Mouse (Mus musculus): ENCODE results near the gene Batf3. TPM values are rescaled to one million over a fixed set of nuclear protein-coding genes. Genes with fewer than 3 reads are reported as not detected.
A peak's percentile ranks its signal among the peaks of the same experiment; 100 is the strongest.

Gene Batf3
- polyA plus RNA-seq, 1 experiment from 2014 or later: 3.0 TPM

DNA sequence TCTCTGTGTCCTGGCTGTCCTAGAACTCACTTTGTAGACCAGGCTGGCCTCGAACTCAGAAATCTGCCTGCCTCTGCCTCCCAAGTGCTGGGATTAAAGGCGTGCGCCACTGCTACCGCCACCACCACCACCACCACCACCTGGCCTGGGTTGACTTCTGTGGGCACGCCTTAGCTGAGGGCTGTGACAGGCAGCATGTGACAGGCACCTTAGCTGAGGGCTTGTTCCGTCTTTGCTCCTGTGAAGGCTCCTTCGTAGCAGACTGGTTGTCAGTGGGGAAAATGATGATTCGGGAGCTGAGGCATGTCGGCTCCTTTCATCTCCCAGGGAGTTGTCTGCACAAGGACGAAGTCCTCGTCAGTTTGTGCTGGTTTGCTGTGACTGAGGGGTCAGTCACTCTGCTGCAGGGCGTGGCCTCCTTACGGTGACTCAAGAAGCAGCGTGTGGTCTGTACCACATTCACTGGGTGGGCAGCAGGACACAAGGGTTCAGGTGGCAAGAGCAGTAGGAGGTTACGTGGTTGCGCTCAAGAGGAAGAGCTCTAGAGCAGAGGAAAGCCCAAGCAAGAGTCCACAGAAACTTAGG lies 25.2 kb upstream of the Batf3 start:
- WGBS (ENCODE audit: missing documents): 73% methylated on average over 16 of the region's 16 CpGs
- Histone ChIP-seq H3K4me3 (ENCODE audit: inconsistent target) (no peak overlapping the region), H3K27ac (peak overlapping the region; percentile 90), H3K36me3 (ENCODE audit: inconsistent target) (no peaks in the 10 kb centered on the region), H3K79me2 (ENCODE audit: inconsistent target) (peaks cover 29% of the 10 kb centered on the region)

DNA sequence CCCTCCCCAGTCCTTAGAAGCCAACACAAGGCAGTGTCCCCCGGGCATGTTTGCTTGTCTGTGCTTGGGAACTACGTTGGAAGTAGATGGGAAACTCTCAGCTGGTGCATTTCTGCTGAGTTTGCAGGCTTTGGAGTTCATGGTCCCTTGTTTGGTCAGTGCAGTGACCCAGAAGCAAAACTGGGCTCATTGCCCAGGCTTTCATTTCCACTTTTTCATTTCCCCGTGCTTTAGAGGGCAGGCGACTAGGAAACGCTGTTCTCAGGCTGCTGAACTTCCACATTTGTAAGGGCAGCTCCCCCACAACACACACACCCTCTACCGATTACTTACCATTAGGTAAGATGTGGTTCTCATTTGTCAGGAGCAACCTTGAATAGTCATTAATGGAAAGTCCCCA lies 24.6 kb upstream of the Batf3 start:
- Histone ChIP-seq H3K36me3 (ENCODE audit: inconsistent target) (no peaks in the 10 kb centered on the region), H3K27ac (peak overlapping the region; percentile 90)

DNA sequence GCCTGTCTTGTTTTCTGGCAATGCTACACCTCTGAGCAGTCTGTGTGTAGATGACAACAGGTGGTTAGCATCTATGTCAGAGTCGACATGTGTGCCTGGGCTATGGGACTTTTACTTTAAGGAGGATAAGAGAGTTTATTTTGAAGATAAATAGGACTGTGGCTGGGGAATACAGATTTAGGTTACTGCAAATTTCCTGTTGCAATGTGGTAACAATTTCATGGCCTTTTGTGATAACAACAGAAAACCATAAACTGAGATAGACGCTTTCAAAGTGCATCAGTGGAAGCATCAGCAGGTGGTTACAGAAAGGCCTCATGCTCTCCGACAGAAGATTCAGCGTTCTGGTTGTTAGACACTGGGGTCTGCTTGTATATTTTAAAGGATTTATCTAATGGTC lies 24.2 kb upstream of the Batf3 start:
- WGBS (ENCODE audit: missing documents): 69% methylated on average over 4 of the region's 4 CpGs
- H3K79me2 ChIP-seq (ENCODE audit: inconsistent target): peaks cover 27% of the 10 kb centered on the region
- no peaks in the 10 kb centered on the region for H3K36me3 ChIP-seq (ENCODE audit: inconsistent target)
- peak overlapping the region; percentile 90 for H3K27ac ChIP-seq
- H3K4me3 ChIP-seq (ENCODE audit: inconsistent target): no peak overlapping the region

More for the DNA sequence above, 24.6 kb upstream of the Batf3 start:
- H3K4me3 ChIP-seq (ENCODE audit: inconsistent target): no peak overlapping the region
- WGBS (ENCODE audit: missing documents): 3% methylated on average over 6 of the region's 6 CpGs
- peaks cover 27% of the 10 kb centered on the region for H3K79me2 ChIP-seq (ENCODE audit: inconsistent target)

DNA sequence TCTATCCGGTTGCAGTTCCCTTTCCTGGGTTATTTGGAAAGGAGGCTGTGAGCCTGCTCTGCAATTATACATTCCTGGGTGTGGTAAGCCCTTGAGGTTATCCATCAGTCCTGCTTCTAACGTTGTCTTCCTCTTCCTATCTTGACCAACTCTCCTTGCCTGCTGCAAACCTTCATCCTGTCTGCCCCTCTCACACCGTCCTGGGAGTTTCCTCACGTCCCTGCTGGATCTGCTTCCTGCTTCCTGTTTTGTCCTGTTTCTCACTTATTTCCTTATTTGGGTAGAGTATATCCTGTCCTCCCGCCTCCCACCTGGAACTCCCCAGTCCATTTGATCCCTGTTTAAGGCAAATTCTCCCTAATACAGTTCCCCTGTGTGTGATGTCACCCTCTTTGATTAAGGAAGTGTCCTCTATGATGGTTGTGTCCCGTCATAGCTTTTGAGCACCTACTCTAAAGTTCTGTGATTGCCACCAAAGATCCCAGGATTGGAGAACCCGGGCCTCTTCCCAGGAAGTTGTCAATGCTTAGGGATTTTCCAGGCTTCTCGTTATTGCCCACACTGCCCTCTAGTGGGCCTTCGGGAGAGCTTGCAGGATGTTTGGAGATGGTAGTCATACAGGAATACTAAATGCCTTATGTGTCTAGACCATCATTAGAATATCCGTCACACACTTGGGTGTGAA lies 22.3 kb upstream of the Batf3 start:
- 38% methylated on average over 10 of the region's 10 CpGs for WGBS (ENCODE audit: missing documents)
- peaks cover 16% of the 10 kb centered on the region for H3K79me2 ChIP-seq (ENCODE audit: inconsistent target)
- H3K27ac ChIP-seq: peak overlapping the region; percentile 90
- H3K4me3 ChIP-seq (ENCODE audit: inconsistent target): no peak overlapping the region
- no peaks in the 10 kb centered on the region for H3K36me3 ChIP-seq (ENCODE audit: inconsistent target)

DNA sequence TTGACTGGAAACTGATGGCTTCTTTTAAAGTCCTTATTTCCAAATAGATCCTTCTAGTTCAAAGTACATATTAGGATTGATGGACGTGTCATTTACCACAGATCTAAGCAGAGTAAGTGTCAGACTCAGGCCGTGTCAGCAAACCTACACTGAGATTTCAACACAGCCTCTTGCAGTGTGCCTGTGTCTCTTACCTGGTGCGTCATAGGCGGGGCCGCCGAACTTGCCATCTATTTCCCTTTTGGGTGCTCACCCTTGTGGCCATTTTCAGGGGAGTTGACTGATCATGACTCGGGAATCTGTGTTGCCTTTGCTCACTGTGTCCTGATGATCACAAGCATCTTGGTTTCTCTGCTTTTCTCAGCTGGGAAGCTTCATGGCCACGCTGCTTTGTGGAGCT lies 14.4 kb upstream of the Batf3 start:
- Histone ChIP-seq H3K36me3 (ENCODE audit: inconsistent target) (no peaks in the 10 kb centered on the region), H3K4me3 (ENCODE audit: inconsistent target) (no peak overlapping the region), H3K27ac (no peak overlapping the region), H3K79me2 (ENCODE audit: inconsistent target) (peaks cover 3% of the 10 kb centered on the region; the same call in 1 of the 2 replicates)
- WGBS (ENCODE audit: missing documents): 92% methylated on average over 8 of the region's 8 CpGs

DNA sequence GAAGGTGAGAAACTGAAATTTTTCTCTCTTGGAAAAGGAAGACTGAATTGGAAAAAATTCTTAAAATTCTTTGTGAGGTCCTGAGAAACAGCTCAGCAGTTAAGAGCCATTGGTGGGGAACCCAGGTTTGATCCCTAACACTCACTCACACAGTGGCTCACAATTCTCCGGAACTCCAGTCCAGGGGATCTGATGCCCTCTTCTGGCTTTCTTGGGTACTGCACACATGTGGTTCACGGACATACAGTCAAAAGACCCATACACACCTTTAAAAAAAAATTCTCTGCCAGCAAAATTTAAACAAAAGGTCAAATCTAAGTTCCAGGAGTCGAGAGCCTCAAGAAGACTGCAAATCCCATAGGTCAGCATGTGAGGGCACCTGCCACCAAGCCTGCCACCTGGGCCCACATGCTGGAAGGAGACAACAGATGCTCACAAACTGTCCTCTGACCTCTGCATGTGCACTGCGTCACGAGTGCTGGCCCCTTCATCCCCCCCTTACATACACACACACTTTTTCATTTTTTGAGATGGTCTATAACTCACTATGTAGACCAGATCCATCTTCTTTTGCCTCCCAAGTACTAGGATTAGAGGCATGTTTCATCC lies 12.6 kb upstream of the Batf3 start:
- Histone ChIP-seq H3K79me2 (ENCODE audit: inconsistent target) (no peaks in the 10 kb centered on the region), H3K36me3 (ENCODE audit: inconsistent target) (no peaks in the 10 kb centered on the region), H3K27ac (peak overlapping the region; percentile 89), H3K4me3 (ENCODE audit: inconsistent target) (no peak overlapping the region)
- 60% methylated on average over 5 of the region's 5 CpGs for WGBS (ENCODE audit: missing documents)

DNA sequence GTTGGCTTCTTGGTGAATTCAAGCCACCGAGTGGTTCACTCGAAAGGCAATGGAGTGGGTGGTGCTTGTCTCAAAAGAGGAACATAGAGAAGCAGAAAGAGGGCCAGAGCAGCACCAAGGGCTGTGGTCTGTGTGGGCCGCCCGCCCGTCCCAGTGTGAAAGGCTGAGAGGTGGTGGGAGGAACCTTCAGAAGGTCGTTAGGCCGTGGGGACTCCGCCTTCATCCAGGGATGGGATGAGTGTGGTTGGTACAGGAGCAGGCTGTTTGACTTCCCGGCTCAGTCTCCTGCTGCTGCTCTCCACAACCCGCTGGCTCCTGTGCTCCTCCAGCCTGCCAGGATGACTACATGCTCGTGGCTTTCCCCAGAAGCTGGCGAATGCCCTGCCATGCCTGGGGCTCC lies 12.1 kb upstream of the Batf3 start:
- WGBS (ENCODE audit: missing documents): 4% methylated on average over 12 of the region's 12 CpGs
- H3K79me2 ChIP-seq (ENCODE audit: inconsistent target): no peaks in the 10 kb centered on the region
- H3K27ac ChIP-seq: peak overlapping the region; percentile 89
- no peak overlapping the region for H3K4me3 ChIP-seq (ENCODE audit: inconsistent target)
- no peaks in the 10 kb centered on the region for H3K36me3 ChIP-seq (ENCODE audit: inconsistent target)

DNA sequence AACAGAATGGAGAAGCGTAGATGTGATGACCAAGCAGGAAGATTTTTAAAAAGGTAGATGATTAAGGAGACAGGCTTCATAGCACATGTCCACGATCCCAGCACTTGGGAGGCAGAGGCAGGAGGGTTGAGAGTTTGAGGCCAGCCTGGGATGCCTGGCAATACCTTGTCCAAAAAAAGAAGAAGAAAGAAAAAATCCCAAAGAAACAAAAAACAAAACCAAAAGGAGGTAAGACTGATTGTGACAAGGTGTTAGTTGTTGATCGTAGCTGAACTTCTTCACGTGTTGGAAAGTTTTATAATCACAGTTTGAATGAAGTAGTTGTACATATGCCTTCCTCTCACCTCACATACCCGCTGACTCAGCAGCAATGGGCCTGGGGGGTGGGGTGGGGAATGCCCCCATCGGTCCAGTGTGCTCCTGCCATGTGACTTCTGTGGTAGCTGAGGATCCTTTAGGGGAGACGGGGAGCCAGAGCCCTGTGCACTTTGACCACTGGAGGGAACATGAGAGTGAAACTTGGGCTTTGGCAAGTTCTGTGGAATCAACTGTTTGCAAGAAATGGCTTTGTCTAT lies 11.3 kb upstream of the Batf3 start:
- Histone ChIP-seq H3K79me2 (ENCODE audit: inconsistent target) (no peaks in the 10 kb centered on the region), H3K27ac (peak overlapping the region; percentile 89), H3K36me3 (ENCODE audit: inconsistent target) (no peaks in the 10 kb centered on the region), H3K4me3 (ENCODE audit: inconsistent target) (no peak overlapping the region)
- WGBS (ENCODE audit: missing documents): 29% methylated on average over 7 of the region's 7 CpGs

DNA sequence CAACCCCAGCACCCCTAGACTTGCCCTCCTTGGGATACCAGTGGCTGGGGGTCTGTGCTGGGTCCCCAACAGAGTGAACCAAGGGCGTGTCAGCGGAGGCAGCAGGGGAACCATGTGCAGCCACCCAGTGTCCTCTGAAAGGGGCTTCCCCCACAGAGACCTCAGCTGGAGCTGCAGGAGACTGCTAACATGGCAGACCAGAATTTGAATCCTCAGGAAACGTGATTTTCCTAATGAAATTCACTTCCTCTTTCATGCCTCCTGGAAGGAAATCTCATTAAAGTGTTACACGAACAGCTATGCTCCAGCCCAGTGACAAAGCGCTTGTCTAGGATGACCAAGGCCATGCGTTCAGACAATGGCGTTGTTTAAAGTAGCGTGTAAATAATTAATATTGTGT lies 10.7 kb upstream of the Batf3 start:
- Histone ChIP-seq H3K27ac (peak overlapping the region; percentile 89), H3K4me3 (ENCODE audit: inconsistent target) (no peak overlapping the region), H3K79me2 (ENCODE audit: inconsistent target) (no peaks in the 10 kb centered on the region), H3K36me3 (ENCODE audit: inconsistent target) (no peaks in the 10 kb centered on the region)
- 63% methylated on average over 8 of the region's 8 CpGs for WGBS (ENCODE audit: missing documents)

DNA sequence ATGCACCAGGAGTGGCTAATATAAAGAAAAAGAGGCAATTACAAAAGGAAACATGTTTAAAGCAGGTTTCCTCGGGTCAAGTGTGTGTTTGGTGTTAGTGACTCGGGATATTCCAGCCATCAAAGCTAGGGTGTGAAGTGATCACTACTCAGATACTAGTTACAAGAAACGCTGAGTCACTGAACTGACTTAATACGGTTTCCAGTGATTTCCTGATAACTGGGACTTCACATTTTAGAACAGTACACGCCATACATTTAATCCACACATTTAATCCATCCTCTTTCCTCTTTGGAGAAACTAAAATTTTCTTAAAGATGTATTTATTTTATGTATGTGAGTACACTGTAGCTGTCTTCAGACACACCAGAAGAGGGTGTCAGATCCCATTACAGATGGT lies 9.7 kb upstream of the Batf3 start:
- WGBS (ENCODE audit: missing documents): 47% methylated on average over 5 of the region's 5 CpGs
- H3K4me3 ChIP-seq (ENCODE audit: inconsistent target): no peak overlapping the region
- no peaks in the 10 kb centered on the region for H3K79me2 ChIP-seq (ENCODE audit: inconsistent target)
- H3K36me3 ChIP-seq (ENCODE audit: inconsistent target): no peaks in the 10 kb centered on the region
- no peak overlapping the region for H3K27ac ChIP-seq

DNA sequence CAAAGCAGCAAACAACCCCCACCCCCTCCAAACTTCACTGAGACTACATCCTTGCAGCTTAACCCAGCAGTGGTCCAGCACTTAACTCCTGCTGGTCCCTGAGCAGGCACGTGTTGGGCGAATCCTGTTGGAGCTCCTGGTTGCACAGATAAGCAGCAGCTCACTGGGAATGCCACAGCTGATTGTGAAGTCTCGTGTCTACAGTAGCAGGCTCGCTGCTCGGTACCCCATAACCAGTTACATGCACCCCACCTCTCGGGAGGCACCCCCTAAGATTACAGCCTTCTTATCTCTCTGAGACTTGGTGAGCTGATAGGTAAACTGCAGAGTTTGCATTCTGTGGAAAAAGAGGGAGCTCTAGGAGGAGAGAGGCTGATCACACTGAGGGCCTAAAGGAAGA lies 8.3 kb upstream of the Batf3 start:
- Histone ChIP-seq H3K79me2 (ENCODE audit: inconsistent target) (no peaks in the 10 kb centered on the region), H3K36me3 (ENCODE audit: inconsistent target) (no peaks in the 10 kb centered on the region), H3K27ac (no peak overlapping the region), H3K4me3 (ENCODE audit: inconsistent target) (no peak overlapping the region)
- WGBS (ENCODE audit: missing documents): 96% methylated on average over 6 of the region's 6 CpGs

DNA sequence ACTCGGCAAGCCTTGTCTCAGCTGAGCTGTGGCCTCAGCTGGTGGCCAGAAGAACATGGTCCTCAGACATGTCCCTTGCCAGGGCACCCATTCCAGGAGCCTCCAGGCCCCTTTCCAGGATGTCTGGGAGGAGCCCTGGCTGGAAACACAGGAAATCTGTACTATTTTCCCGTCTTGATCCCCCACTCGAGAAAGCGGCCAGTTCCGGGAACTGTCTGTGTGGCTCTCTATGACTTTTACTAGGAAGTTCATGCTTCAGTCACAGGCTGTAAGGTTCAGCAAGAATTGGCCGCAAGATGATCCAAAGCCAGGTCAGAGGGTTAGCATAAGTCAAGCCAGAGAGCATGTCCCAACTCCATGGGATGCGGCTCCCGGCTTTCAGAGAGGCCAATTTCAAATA lies 5.6 kb upstream of the Batf3 start:
- Histone ChIP-seq H3K36me3 (ENCODE audit: inconsistent target) (no peaks in the 10 kb centered on the region), H3K79me2 (ENCODE audit: inconsistent target) (no peaks in the 10 kb centered on the region), H3K4me3 (ENCODE audit: inconsistent target) (no peak overlapping the region), H3K27ac (no peak overlapping the region)
- WGBS (ENCODE audit: missing documents): 97% methylated on average over 8 of the region's 8 CpGs

DNA sequence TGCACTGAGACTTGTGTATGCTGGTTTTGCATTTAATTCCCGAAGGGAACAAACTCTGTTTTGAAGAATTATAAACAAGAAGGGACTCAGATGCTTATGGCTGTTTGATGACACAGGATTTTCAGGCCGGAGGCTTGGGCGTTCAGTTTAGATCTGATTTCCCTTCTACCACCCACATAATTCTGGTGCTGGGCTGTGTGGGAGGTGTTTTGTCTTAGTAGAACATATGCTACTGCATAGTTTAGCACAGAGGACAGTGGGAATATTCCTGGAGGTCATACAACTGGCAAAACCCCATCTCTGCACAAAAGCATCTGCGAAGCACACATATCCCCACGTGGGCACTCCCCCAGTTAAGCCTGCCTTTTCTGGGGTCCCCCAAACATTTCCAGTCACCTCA lies 4.1 kb upstream of the Batf3 start:
- no peaks in the 10 kb centered on the region for H3K36me3 ChIP-seq (ENCODE audit: inconsistent target)
- H3K27ac ChIP-seq: no peak overlapping the region
- H3K79me2 ChIP-seq (ENCODE audit: inconsistent target): no peaks in the 10 kb centered on the region
- no peak overlapping the region for H3K4me3 ChIP-seq (ENCODE audit: inconsistent target)
- 90% methylated on average over 5 of the region's 5 CpGs for WGBS (ENCODE audit: missing documents)

DNA sequence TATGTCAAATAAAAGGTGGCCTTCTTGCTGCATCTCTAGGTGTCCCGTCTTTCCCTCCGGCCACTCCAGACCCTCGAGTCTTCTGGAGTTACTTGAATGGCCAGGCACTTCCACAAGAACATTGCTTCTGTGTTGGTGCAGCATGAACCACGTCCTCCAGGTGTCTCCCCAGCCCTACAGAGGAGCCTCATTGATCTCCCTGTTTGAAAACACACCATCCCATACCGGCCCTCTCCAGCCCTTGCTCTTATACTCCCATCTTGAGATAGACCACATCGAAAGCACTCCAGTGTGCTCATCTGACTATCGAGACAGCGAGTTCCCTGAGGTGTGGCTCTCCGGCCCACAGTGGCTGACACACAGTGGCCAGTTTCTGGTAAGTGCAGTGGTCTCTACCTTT lies 2.6 kb upstream of the Batf3 start:
- H3K4me3 ChIP-seq (ENCODE audit: inconsistent target): no peak overlapping the region
- H3K27ac ChIP-seq: no peak overlapping the region
- H3K79me2 ChIP-seq (ENCODE audit: inconsistent target): no peaks in the 10 kb centered on the region
- no peaks in the 10 kb centered on the region for H3K36me3 ChIP-seq (ENCODE audit: inconsistent target)
- WGBS (ENCODE audit: missing documents): 65% methylated on average over 9 of the region's 9 CpGs
